Mouse (Mus musculus): Measurements from ENCODE around the gene Mylk3. TPM values are rescaled to one million over a fixed set of nuclear protein-coding genes. Genes with fewer than 3 reads are reported as not detected.

Gene Mylk3
- 0.14 and 0.18 TPM in 2 replicates for polyA plus RNA-seq (2012; rRNA removed)

DNA sequence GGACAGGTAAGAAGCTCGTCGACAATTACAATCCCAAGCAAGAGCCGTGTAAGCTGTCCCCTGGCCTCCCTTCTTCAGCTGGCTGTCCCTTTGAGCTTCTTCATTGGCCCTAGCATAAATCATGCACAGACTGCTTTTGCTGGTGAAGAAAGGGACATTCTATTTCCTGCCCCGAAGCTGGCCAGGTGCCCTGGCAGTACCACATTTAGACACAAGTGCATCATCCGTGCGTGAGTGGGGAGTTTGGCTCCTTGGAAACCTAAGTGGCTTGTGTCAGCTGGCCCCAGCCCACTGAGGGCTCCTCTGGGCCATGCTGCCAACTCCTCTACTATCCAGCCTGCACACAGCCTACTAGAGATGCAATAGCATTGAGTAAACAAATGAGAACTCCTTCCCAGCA lies at the start of gene Mylk3:
Gene Mylk3, minus strand, starts transcription at position 141 of the 400 bp plus-strand sequence.
- no peak for DNase-seq (ENCODE audit: low read depth)
- TF ChIP-seq POLR2A (IDR thresholded peaks at IDR 0.05; ENCODE audit: borderline replicate concordance, extremely low read depth, insufficient read depth, insufficient read length, poor library complexity, severe bottlenecking) (no peak), CTCF (IDR thresholded peaks at IDR 0.05; ENCODE audit: borderline replicate concordance, extremely low read depth, insufficient read depth, insufficient read length) (no peak)

DNA sequence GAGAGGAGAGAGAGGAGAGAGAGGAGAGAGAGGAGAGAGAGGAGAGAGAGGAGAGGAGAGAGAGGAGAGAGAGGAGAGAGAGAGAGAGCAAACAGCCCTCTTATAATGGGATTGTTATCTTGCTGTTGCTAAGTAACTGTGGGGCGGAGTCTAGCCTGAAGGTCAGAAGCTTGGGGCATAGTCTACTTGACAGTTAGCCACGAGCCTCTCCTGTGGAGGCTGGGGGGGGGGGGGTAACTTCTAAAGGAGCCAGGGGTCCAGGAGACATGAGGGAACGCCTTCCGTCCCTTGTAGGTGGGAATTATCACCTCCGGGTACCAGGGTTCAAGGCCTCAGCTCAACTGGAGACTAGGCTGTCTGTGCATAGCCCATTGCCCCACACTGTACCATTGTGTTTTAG lies 49.6 kb upstream of the Mylk3 start:
- DNase-seq (ENCODE audit: low read depth), result no peak
- TF ChIP-seq POLR2A (IDR thresholded peaks at IDR 0.05; ENCODE audit: borderline replicate concordance, extremely low read depth, insufficient read depth, insufficient read length, poor library complexity, severe bottlenecking), result no peak
- TF ChIP-seq CTCF (IDR thresholded peaks at IDR 0.05; ENCODE audit: borderline replicate concordance, extremely low read depth, insufficient read depth, insufficient read length), result no peak

DNA sequence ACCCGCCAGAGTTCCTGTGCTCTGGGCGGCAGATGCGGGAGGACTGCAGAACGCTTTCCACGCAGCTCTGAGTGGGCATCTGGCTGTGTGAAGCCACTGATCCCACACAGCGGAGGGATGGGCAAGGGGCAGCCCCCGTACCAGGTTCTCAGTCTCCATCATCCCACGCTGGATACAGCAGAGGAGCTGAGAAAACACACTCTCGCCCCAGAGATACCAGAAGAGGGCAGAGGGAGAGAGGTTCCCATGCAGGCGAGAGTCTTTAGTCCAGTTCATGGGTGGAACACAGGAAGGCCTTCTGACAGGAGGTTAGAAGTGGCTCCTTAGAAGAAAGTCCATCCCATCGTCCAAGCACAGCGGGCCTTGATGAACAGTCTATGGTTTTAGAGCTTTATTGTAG lies 48.7 kb upstream of the Mylk3 start:
- no peak for TF ChIP-seq CTCF (IDR thresholded peaks at IDR 0.05; ENCODE audit: borderline replicate concordance, extremely low read depth, insufficient read depth, insufficient read length)
- no peak for DNase-seq (ENCODE audit: low read depth)

DNA sequence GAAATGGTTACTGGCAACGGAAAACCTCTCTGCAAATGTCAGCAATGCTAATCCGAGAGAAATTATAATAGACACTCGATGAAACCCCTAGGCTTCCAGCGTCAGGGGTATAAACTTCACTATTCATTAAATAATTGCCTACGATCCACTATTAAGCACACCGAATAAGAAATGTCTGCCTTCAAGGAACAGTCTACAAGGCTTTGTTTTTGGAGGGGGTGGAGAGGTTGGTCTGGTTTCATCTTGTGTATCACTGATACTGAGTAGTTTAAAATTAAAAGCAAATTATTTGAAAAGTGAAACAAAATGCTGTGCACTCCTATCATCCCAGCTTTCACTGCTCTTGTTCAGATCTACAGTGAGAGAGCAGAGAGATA lies 46.9 kb upstream of the Mylk3 start:
- no peak for DNase-seq (ENCODE audit: low read depth)

DNA sequence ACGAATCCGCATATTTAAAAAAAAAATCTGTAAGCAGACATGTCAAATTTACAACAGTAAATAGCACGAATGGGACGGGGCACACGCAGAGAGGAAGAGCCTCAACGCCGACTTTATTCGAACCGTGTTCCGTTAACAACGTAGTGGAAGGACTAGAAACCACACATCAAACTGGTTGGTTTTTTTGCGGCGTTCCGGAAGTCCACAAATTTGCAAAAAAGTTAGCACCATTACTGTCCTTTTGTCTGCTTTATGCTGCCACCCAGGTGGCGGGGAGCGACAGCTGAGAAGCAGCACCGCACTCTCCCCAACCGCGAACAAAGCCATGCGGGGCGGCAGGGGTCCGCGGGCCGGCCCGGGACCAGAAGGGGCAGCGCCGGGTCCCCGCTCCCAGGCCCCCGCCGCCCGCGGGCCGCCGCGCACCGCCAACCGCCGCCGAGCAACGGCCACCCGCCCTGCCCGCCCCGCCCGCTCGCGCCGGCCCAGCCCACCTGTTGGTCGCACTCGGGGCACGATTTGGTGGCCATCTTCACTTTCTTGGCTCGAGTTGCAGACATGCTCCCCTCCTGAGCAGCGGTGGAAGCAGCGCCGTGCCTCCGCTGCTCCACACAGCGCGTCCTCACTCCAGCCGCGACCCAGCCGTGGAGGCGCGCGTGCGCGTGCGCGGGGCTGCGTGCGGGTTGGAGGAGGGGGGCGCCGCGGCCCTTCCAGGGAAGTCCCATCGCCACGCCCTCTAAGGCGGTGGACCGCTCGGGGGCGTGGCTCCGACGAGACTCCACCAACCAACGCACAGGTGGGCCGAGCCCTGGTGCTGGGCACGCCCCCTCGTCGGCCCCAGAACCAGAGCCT lies 46.2 kb upstream of the Mylk3 start, which contains the start of gene 4921524J17Rik:
Gene 4921524J17Rik, minus strand, starts transcription at position 666 of the 849 bp plus-strand sequence.
- peak; percentile 99 for DNase-seq (ENCODE audit: low read depth)
- TF ChIP-seq CTCF (IDR thresholded peaks at IDR 0.05; ENCODE audit: borderline replicate concordance, extremely low read depth, insufficient read depth, insufficient read length) (no peak), POLR2A (IDR thresholded peaks at IDR 0.05; ENCODE audit: borderline replicate concordance, extremely low read depth, insufficient read depth, insufficient read length, poor library complexity, severe bottlenecking) (peak; percentile 95)

More for the DNA sequence above, 46.9 kb upstream of the Mylk3 start:
- TF ChIP-seq POLR2A (IDR thresholded peaks at IDR 0.05; ENCODE audit: borderline replicate concordance, extremely low read depth, insufficient read depth, insufficient read length, poor library complexity, severe bottlenecking) (no peak), CTCF (IDR thresholded peaks at IDR 0.05; ENCODE audit: borderline replicate concordance, extremely low read depth, insufficient read depth, insufficient read length) (no peak)

DNA sequence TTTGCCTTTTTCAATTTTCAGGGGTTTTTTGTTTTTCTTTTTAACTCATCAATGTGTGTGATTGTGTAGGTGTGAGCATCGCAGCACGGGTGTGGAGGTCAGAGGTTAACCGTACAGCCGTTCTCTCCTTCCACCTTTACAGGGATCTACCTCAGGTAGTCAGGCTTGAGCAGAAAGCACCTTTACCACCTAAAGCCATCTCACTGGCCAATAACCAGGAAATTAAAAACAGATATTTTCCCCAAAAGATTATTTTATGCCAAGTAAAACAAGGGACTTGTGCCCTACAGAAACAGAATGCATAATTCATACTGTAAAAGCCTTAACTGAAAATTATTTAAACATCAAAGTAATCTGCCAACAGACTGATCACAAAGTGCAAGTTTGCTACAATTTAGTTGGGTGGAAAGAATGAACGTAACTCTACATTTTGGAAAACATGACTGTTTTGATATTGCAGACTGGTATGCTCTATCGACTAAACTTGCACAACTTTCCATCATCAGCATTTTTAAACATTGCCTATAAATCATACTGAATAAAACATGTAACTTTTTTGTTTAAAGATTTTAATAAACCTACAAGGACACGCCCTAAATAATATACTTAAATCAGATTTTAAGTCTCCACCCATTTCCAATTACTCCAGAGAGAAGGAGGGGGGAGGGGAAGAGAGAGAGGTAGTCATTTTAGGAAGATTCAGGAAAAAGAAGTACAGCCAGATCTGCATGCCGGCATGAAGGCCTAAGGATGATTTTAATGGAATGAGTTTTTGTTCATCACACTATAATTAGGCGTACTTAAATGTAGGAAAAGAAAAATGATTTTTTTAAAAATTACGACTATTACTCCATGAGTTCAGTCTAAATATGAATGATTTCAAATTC lies 45.4 kb upstream of the Mylk3 start:
- DNase-seq (ENCODE audit: low read depth), result peak; percentile 59
- no peak for TF ChIP-seq POLR2A (IDR thresholded peaks at IDR 0.05; ENCODE audit: borderline replicate concordance, extremely low read depth, insufficient read depth, insufficient read length, poor library complexity, severe bottlenecking)
- no peak for TF ChIP-seq CTCF (IDR thresholded peaks at IDR 0.05; ENCODE audit: borderline replicate concordance, extremely low read depth, insufficient read depth, insufficient read length)

DNA sequence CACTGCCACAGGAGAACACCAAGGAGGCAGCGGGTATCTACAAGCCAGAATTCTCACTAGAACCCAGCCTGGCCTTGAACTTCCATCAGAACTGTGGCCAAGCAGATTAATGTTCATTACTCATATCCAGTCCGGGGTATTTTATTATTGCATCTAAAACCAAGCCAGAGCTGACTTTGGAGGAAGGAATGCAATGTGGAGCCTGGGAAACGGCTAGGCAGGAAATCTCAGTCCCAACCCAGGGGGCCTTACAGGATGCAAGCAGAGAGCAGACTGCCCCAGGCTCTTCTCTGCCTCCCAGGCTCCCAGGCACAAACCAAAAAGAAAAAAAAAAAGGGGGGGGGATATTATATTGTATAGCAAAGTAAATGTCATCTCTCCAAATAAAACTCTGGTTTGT lies 44.7 kb upstream of the Mylk3 start:
- TF ChIP-seq POLR2A (IDR thresholded peaks at IDR 0.05; ENCODE audit: borderline replicate concordance, extremely low read depth, insufficient read depth, insufficient read length, poor library complexity, severe bottlenecking), result no peak
- TF ChIP-seq CTCF (IDR thresholded peaks at IDR 0.05; ENCODE audit: borderline replicate concordance, extremely low read depth, insufficient read depth, insufficient read length), result no peak
- peak; percentile 23 for DNase-seq (ENCODE audit: low read depth)

DNA sequence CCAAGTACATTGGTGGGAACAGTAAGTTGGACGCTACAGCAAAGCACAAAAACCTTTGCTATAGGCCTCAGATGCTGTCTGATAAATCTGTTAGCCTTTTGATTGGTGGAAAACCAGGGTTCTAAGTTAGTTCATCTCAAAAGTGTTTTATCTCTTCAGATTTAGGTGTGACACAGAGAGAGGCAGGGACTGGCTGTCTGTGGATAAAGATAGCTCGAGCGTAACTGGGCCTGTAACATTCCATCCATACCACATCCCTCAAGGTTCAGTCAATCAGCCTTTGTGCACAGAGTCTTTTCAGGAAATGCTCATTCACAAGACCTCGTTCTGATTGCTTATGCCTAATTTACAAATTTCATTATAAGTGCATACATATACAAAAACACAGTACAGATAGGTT lies 43.1 kb upstream of the Mylk3 start:
- TF ChIP-seq CTCF (IDR thresholded peaks at IDR 0.05; ENCODE audit: borderline replicate concordance, extremely low read depth, insufficient read depth, insufficient read length), result no peak
- no peak for TF ChIP-seq POLR2A (IDR thresholded peaks at IDR 0.05; ENCODE audit: borderline replicate concordance, extremely low read depth, insufficient read depth, insufficient read length, poor library complexity, severe bottlenecking)
- DNase-seq (ENCODE audit: low read depth), result peak; percentile 42

DNA sequence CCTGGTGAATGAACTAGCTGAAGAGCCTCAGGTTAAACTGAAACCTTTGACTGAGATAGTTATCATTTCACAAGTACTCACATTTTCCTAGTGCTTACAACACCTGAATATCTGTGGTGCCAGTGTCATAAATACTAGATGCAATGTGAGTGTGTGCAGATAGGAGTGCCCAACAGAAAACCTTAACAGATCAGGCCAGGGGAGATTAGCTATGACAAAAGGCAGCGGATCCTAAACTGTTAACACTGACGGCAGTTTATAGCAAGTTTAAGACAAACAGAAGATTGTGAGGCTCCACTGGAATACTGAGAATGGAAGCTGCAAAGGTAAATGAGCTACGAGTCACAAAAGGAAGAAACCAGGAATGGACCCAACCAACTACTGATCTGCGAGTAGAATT lies 40.9 kb upstream of the Mylk3 start:
- no peak for DNase-seq (ENCODE audit: low read depth)
- no peak for TF ChIP-seq CTCF (IDR thresholded peaks at IDR 0.05; ENCODE audit: borderline replicate concordance, extremely low read depth, insufficient read depth, insufficient read length)
- TF ChIP-seq POLR2A (IDR thresholded peaks at IDR 0.05; ENCODE audit: borderline replicate concordance, extremely low read depth, insufficient read depth, insufficient read length, poor library complexity, severe bottlenecking), result no peak

DNA sequence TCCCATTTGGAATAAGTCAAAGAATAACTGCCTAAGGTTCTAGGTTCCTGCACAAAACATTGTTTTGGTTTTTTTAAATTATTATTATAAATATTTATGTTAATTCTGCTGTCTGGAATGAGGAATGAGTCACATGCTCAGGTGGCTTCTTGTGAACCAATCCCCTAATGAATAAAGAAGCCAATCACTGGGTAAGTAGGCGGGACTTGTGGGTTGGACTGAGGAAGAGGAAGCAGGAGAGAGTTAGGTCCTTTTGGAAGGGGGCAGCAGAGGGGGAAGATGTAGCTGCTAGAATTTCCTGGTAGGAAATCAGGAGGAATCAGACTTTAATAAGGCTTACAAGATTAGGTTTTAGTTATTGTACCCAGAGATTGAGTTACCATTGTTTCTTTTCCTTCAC lies 35.2 kb upstream of the Mylk3 start:
- TF ChIP-seq CTCF (IDR thresholded peaks at IDR 0.05; ENCODE audit: borderline replicate concordance, extremely low read depth, insufficient read depth, insufficient read length) (no peak), POLR2A (IDR thresholded peaks at IDR 0.05; ENCODE audit: borderline replicate concordance, extremely low read depth, insufficient read depth, insufficient read length, poor library complexity, severe bottlenecking) (no peak)
- no peak for DNase-seq (ENCODE audit: low read depth)

DNA sequence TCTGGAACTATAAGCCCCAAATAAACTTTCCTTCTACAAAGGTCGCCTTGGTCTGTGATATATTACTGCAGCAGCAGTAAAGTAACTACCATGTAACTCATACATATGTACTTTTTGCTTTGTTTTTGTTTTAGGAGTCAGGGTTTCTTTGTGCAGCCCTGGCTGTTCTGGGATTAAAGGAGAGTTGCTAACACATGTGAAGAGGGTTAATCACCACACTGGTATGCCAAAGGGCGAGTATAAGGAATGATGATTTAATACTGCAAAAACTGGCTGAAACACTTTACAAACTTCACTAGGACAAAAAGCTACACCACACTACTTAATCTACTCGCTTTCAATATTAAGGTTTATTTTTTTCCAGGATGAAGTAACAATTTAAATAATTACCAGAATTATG lies 22.4 kb upstream of the Mylk3 start:
- no peak for DNase-seq (ENCODE audit: low read depth)
- TF ChIP-seq POLR2A (IDR thresholded peaks at IDR 0.05; ENCODE audit: borderline replicate concordance, extremely low read depth, insufficient read depth, insufficient read length, poor library complexity, severe bottlenecking), result no peak
- TF ChIP-seq CTCF (IDR thresholded peaks at IDR 0.05; ENCODE audit: borderline replicate concordance, extremely low read depth, insufficient read depth, insufficient read length), result no peak

All from brain, embryonic 14.5 days (tissue).